Mouse (Mus musculus) A20 (cell line): ENCODE results near the gene Cldn13.
"Not testable (repeated sequence)": the region's sequence is repeated elsewhere in the genome, so short reads cannot be mapped to it uniquely, and the experiment has no call there.

Experiments used
- DNase-seq: peaks from one replicate; pipeline ENCODE4 v3.0.0-alpha.2; 2011; ENCODE audit warnings: low read depth, low spot score

The Cldn13 gene

DNA sequence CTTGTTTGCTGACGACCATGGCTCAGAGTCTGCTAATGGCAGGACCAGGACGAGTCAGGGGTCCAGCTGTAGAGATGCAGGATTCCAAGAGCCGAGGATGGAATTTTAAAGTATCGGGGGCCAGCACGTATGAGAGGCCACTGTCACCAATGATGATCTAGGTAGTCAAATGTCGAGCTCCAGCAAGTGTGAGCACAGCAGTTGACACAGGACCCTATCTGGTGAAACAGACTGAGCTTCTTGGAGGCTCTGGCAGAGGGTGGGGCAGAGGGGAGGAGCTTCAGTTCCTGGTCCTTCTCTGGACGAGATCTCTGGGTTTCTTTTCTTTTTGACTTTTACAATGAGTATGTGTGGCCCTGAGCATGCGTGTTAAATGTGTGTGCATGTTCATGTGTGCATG lies at the start of gene Cldn13:
Gene Cldn13 (minus strand): TSS at position 216 of the 400 bp plus-strand sequence.
- no peak for DNase-seq

DNA sequence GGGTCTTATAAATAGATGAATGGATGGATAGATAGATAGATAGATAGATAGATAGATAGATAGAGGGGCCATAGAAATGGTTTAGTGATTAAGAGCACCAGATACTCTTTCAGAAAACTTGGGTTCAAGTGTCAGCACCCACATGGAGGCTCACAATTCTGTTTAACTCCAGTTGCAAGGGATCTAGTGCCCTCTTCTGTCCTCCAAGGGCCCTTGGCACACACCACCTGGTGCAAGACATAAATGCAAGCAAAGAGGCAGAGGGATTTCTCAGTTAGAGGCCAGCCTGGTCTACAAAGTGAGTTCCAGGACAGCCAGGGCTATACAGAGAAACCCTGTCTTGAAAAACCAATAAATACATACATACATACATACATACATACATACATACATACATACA lies 49.3 kb upstream of the Cldn13 start:
- not testable (repeated sequence) for DNase-seq

DNA sequence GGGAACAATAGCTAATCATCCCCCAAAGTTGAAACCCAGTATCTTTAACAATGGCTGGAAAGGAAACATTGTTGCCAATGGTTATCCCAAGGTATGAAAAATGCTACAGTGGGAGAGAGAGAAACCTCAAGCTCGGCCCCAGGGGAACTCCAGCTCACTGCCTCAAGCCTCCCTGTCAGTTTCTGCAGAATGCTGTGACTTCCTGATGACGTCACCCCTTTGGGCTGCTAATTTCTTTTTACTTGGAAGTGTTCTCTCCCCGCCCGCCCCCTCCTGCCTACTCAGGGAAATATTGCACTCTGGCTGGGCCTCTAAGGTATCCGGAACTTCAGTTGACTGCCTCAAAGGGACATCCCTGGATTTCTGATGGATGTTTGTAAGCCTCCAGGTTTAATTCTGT lies 48.2 kb upstream of the Cldn13 start:
- no peak for DNase-seq

DNA sequence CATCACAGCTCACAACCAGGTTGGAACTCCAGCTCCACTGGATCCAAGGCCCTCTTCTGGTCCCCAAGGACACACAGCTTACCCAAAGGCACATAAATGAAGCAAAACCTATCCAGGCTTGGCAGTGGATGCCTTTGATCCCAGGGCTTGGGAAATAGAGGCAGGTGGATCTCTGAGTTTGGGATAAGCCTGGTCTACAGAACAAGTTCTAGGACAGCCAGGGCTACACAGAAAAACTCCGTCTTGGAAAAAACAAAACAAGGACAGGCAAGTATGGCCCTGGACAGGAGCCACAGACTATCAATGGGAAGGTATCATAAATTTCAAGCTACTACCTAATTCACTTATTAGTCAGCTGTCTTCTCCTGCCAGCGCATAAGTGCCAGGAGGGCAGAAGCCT lies 46.2 kb upstream of the Cldn13 start:
- no peak for DNase-seq

DNA sequence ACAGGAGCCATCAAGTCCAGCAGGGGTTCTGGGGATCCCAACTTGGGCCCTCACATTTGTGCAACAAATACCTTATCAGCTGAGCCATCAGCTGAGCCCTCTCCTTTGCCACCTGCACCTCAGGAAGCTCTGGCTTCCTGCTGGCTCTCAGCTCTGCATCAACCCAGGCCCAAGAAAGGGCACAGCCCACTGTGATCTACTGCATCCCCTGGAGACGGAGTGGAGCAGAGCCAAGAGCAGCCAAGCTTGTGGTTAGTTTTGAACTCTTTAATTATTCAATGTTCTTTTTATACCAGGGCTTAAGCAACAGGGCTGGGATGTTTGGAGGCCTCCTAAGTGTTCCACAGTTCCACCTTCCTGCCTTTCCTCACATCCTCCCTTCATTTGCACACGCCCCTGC lies 45.1 kb upstream of the Cldn13 start:
- no peak for DNase-seq

DNA sequence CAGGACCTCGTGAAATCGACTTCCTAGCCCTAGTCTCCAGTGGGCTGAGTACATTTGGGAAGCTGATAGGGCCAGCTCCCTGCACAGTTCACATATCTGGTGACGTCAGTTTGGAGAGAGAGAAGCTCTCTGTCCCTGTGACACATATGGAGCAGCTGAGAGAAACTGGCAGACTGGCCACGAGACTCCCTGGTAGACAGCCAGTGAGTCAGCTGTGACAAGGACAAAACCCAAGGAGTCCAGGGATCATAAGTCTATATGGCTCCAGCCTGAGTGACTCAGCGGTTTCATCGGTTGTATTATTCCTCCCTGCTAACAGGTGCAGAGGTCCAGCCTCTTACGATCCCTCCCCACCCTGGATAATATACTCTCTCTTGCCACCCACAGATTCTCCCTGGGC lies 43.8 kb upstream of the Cldn13 start:
- DNase-seq, result no peak

DNA sequence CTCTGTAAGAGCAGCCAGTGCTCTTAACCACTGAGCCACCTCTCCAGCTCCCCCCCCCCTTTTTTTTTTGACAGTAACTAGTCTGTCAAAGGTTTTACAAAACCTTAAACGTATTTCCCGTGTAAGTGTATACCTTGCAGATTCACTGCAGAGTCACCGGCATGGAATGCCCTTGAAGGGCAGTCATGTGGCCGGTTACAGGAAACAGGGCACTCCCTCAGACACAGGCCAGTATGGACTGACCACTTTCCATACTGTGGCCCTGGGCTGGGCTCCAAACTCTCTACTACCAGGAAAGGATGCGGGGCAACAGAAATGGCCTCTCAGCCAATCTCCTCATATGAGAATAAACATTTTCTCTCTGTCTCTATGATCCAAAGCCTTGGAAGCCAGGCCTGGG lies 40.2 kb upstream of the Cldn13 start:
- no peak for DNase-seq

DNA sequence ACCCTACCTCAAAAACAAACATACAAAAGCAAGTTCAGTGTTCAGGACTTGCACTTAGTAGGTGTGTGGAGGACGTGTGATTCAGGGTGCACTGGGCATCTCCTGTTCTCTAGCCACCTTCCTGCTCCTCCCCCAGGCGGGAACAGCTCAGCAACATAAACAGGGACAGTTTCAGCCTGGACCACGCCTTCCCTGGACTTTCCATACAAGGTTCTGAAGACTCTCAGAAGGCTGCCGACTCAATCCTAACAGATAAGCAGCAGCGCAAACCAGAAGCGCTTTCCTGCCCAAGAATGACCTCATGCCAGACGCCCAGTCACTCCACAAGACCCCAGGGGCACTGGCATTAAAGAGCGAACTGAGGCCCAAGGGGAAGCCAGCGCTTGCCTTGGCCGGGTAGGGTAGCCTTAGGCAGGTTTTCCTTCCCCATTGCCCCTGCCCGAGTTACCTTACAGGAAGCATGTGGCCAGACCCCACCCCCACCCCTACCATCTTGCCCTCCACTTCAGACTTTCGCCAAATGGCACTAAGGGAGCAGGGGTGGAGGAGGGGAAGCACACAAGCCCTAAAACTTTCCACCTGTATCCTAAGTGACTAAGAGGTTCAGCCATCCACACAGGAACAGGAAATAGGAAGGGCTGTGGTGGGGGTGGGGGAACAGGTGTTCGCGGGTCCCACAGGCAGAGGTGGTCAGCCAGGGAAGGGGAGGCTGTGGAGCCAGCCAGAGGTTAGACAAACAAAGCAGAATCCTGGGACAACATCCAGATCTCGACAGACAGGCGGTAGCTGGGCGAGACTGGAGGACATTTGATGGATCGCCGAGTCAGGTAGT lies 35.9 kb upstream of the Cldn13 start:
- DNase-seq, result no peak

DNA sequence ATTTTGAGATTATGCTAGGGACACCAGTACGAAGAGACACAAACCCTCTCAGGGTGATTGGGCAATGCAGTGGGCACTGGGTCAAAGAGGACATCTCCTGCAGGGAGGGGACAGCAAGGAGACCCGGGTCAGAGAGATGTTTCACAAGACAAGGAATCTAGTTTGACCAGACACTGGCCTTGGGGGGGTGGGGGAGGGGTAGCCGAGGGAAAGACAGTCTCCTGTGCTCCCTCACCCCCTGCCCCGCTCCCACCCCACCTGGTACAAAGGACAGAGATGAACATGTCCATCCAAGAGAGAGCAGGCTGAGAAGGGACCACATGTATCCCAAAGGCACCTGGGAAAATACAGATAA lies 32.7 kb upstream of the Cldn13 start:
- DNase-seq, result no peak

DNA sequence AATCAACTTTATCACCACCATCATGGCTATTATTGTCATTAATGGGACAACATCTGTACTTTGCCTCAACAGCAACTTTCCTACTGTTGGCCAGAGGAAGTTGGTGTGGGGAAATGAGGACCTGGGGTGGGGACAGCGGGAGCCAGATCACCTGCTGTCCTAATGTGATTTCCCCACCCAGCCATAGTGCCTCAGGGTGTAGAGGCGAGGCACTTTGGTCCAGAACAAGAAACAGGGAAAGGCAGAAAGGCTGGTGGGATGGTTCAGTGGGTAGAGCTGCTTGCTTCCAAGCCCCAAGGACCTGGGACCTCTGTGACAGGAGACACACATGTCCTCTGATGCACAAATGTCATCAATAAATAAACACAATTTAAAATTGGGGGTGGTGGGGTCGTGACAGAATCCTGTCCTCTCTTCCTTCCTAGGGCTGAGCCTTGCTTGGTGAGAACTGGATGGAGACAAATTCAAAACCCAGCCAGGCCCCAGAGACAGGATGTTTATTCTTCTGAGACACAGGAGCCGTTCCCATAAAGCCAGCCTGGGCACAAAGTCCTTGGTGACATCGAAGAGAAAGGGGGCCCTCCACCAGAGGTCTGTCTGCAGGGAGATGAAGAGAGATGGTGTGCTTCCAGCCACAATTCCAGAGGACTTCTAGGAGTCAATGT lies 32.2 kb upstream of the Cldn13 start:
- DNase-seq, result no peak

DNA sequence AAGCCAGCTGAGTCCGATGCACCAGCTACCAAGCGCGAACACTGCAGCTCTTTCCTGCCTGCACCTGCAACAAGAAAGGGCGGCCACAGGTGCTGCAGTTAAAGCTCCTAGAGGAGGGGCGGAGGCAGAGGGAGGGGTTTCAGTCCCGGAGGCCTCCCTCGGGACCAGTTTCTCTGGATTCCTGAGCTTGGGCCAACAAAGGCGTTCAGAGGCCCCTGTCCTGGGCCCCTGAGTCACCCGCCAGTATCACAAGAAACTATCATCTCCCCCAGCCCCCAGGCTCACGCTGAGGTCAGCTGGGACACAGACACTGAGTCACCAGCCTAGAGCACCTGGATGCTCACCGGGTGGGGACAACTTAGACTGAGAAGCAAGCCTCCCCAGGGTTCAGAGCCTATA lies 31.5 kb upstream of the Cldn13 start, which contains the start of gene Cldn4:
Gene Cldn4 (minus strand): TSS at position 78 of the 399 bp plus-strand sequence.
- no peak for DNase-seq

DNA sequence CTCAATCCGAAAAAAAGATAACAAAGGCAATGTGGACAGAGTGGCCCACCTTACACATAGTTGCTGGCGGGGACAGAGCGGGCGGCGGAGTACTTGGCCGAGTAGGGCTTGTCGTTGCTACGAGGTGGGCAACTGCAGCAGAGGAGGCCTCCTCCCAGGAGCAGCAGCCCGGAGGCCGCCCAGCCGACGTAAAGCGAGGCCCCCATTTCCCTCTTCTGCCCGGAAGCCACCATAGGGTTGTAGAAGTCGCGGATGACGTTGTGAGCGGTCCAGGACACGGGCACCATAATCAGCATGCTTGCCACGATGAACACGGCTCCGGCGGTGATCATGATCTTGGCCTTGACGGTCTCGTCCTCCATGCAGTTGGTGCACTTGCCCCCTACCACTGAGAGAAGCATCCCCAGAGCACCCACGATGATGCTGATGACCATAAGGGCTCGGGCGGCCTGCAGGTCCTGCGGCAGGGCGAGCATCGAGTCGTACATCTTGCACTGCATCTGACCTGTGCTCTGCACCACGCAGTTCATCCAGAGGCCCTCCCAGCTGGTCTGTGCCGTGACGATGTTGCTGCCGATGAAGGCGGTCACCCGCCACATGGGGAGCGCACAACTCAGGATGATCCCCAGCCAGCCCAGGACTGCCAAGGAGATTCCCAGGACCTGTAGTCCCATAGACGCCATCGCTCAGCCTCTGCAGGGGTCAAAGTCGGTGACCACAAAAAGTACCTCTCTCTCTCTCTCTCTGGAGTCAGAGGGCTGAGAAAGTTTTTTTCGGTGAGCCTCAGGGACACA lies 30.9 kb upstream of the Cldn13 start:
- DNase-seq, result no peak

DNA sequence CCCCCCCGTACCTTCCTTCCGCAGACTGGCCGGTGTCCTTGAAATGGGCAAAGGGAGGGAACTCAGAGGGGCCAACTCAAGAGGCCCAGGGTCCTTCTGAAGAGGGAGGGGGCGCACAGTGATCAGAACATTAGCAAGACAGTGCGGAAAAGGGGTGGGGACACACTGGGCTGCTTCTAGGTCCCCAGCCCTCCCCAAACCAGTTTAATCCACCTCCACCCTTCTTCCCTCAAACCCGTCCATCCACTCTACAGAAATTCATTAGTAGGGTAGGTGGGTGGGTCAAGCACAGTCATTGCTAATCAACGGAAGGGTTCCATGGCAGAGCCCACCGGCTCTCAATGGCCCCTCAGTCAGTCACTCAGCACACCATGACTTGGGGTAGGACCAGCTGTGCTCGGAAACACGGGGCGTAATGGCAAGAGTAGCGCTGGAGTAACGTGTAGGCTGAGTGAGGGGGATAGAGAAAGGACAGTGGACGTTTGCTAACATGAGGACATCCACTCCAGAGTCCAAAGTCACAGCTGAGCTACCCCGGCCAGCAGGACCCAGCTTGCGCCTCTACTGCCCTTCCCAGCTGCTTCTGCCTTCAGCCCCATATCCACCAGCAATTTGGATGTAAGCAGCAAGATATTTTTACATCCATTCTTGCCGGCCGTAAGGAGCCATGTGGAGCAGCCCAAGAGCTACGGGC lies 30.1 kb upstream of the Cldn13 start:
- DNase-seq, result no peak

DNA sequence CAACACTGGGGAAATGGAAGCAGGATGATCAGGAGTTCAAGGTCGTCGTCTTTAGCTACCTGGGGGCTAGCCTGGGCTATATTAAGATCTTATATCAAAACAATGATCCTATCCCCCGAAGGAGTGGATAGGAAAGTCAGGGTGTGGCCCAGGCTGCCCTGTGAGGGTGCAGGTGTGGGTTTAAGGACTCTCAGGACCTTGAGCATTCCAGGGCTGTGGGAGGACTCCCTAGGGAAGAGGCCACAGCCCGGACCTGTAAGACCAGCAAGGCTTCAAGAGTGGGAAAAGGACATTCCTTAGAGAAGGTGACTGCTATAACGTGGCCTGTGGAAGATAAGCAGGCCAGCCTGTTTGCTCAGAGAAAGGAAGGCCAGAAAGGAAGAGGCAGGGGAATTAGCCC lies 28.9 kb upstream of the Cldn13 start:
- no peak for DNase-seq

DNA sequence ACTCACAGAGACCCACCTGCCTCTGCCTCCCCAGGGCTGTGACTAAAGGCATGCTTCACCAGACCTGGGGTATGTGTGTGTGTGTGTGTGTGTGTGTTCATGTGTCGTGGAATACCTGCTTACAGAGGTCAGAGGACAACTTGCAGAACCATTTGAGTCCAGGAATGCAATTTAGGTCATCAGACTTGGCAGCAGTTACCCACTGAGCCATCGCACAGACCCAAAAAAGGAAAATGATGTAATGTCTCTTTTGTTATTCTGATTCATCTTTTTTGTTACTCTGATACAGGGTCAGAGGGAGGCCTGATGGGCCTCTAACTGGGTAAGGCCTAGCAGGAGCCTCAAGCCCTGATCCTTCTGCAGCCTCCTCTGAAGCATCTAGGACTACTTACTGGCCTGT lies 27.4 kb upstream of the Cldn13 start:
- DNase-seq, result no peak

DNA sequence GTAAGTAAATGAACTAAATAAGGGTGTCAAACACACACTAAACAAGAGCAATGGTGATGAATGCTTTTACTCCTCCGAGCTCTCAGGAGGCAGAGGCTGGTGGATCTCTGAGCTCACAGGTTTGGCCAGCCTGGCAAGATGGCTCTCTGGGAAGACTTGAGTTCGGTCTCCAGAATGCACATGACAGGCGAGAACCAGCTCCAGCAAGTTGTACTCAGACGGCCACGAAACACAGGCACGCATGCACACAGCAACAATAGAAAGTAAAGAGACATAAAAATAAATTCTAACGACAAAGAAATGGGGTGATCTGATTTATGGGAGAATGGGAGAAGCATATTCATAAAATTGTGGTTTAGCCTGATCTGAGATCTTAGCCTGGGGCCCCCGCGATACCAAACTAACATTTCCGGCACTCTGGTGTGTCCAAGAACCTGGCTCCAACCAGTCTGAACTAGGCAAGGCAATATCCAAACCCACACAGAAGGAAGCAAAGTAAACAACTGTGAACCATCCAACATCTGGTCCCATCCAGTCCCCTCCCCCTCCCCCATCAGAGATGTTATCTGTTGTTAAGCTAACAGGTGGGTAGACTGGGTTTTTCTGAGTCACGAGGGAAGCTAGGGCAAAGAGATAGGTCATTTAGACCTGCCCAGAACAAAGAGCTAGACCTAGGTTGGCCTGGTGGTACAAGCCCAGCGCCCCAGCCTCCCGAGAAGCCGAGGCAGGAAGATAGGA lies 26.3 kb upstream of the Cldn13 start:
- no peak for DNase-seq

DNA sequence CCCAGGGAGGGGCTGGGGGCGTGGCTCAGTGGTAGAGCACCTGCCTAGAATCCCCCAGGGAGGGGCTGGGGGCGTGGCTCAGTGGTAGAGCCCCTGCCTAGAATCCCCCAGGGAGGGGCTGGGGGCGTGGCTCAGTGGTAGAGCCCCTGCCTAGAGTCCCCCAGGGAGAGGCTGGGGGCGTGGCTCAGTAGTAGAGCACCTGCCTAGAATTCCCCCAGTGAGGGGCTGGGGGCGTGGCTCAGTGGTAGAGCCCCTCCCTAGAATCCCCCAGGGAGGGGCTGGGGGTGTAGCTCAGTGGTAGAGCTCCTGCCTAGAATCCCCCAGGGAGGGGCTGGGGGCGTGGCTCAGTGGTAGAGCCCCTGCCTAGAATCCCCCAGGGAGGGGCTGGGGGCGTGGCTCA lies 24.2 kb upstream of the Cldn13 start:
- DNase-seq, result not testable (repeated sequence)

DNA sequence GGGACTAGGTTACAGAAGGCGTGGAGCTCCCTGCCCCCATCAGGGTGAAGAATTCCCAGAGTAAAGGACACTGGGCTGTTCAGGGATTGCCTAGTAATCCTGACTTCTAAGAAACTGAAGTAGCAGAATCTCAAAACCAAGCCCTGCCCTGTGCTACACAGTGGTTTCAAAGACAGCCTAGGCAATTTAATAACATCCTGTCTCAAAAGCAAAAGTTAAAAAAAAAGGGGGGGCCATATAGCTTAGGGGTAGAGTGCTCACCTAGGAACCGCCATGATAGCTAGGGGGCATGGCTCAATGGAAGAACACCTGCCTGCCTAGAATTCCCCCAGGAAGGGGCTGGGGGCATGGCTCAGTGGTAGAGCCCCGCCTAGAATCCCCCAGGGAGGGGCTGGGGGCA lies 23.7 kb upstream of the Cldn13 start:
- DNase-seq, result peak; percentile 25

DNA sequence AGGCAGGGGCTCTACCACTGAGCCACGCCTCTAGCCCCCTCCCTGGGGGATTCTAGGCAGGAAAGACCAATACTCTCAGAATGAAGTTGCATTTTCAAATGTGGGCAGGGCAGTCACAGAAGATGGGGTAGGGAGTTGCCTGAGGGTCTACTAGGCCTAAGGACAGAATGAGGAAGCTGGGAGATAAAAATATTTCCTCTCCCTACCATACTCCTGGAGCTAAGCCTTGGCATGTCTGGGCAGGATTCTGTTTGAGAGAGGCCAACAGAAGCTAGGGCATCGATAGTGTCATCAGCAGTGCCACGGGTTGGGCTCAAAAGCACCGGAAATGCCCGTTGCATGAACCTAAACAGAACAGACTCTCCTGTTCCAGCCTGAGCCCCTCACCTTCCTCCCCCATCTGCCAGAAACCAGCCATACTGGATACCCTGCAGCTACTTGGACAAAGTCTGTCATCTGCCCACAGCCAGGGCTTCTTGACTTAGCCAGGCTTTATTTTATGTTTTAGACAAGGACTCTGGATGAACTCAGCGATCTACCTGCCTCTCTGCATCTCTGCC lies 21.4 kb upstream of the Cldn13 start:
- no peak for DNase-seq

DNA sequence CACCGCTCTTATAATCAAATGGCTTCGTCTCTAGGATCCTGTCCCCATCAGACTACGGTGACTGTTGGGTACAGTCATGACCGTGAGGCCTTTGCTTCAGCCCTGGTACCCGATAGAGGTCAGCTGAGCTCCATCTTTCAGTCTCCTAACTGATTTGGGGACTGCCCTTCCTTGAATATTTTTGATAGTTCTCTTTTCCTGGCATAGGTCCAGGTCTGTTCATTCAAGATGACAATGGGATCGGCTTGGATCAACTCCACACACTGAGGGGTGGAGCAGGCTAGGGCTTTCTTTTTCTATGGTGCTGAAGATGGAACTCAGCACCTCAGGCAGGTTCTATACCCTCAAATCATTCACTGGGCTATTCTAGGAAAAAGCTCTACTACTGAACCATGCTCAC lies 20.7 kb upstream of the Cldn13 start:
- DNase-seq, result no peak

DNA sequence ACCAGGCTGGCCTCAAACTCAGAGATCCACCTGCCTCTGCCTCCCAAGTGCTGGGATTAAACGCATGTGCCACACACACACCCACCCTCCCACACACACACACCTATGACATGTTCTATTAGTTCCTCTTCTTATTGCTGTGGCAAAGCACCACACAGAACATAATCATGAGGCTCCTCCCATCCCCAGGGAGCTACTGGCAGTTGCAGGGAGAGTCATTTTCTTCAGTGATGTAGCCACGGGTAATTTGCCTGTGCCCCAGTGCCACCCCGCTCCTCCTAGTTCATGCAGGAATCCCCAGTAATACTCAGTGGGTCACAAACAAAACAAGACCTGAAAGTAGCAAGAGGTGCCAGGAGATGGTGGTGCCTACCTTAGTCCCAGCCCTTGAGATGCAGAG lies 19.3 kb upstream of the Cldn13 start:
- DNase-seq, result peak; percentile 51
